In the genomic region with DNA sequence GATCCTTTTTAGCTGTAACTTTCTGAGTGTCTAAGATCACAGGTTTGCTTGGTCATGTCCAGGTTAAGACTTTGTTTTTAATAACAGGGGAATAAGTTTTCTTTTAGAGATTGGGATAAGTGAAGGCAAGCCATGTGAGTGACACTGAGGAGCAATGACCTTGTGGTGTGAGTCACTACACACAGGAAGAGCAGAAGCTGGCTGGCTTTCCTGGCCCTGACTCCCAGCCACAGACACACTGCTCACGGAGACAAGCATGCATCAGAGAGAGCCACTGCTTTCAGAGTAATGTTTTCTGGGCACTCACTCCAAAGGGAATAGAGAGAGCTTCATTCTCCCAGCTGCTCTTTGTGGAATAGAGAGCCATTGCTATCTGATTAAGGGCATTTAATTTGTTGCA, we compare ENCODE assay signal across 21 mouse cellular contexts. TPM values are rescaled to one million over a fixed set of nuclear protein-coding genes. Genes with fewer than 3 reads are reported as not detected.
A peak's percentile ranks its signal among the peaks of the same experiment; 100 is the strongest.
DNase-seq lines count a peak whose midpoint lies in the region; ATAC-seq lines count a peak whose summit lies in the region.
"Had no signal": no experiment of that assay in that cellular context is flagged by ENCODE, and none has a peak within 500 bp of the region (broad histone marks: within the 10 kb centered on the region; RNA-seq: fewer than 3 reads in every experiment).

No protein-coding gene starts in this region.

- no peak overlapping the region for H3K9ac ChIP-seq in hindbrain, embryonic 15.5 days
- no peak overlapping the region for H3K9ac ChIP-seq in hindbrain, embryonic 13.5 days
- H3K9ac ChIP-seq in midbrain, embryonic 15.5 days: no peak overlapping the region
- H3K9ac ChIP-seq: heart, embryonic 12.5 days; midbrain, embryonic 13.5 days; neural tube, embryonic 13.5 days had no signal

- DNase-seq in 3134 (ENCODE audit: extremely low read depth, insufficient read length, low spot score): peak; percentile 9
- DNase-seq in 3T3-L1 (ENCODE audit: low read depth, low spot score): peak; percentile 4
- peak; percentile 71 for DNase-seq in adrenal gland, postnatal 14 days
- DNase-seq in gastrocnemius, adult 18-20 months (ENCODE audit: low spot score): no peak
- DNase-seq: cerebellum, adult 9-10 months; gastrocnemius, postnatal 10 days; heart, adult 11 months; kidney, adult 18-20 months; right cerebral cortex, adult 18-20 months had no signal

- no peak overlapping the region for H3K4me3 ChIP-seq in hindbrain, embryonic 15.5 days
- no peak overlapping the region for H3K4me3 ChIP-seq in hindbrain, embryonic 13.5 days
- no peak overlapping the region for H3K4me3 ChIP-seq in midbrain, embryonic 15.5 days
- H3K4me3 ChIP-seq: embryonic facial prominence, embryonic 10.5 days; heart, embryonic 12.5 days; midbrain, embryonic 13.5 days; neural tube, embryonic 13.5 days had no signal

- H3K27me3 ChIP-seq in hindbrain, embryonic 15.5 days: no peaks in the 10 kb centered on the region
- H3K27me3 ChIP-seq in hindbrain, embryonic 13.5 days: no peaks in the 10 kb centered on the region
- H3K27me3 ChIP-seq in midbrain, embryonic 15.5 days (replicated peaks): no peaks in the 10 kb centered on the region
- H3K27me3 ChIP-seq: heart, embryonic 12.5 days; midbrain, embryonic 13.5 days; neural tube, embryonic 13.5 days had no signal

- H3K9me3 ChIP-seq in hindbrain, embryonic 15.5 days: no peaks in the 10 kb centered on the region
- H3K9me3 ChIP-seq in hindbrain, embryonic 13.5 days: no peaks in the 10 kb centered on the region
- no peaks in the 10 kb centered on the region for H3K9me3 ChIP-seq in midbrain, embryonic 15.5 days
- H3K9me3 ChIP-seq: embryonic facial prominence, embryonic 10.5 days; heart, embryonic 12.5 days; midbrain, embryonic 13.5 days; neural tube, embryonic 13.5 days had no signal

- H3K4me1 ChIP-seq in hindbrain, embryonic 15.5 days (replicated peaks): no peaks in the 10 kb centered on the region
- no peaks in the 10 kb centered on the region for H3K4me1 ChIP-seq in hindbrain, embryonic 13.5 days (replicated peaks)
- H3K4me1 ChIP-seq in midbrain, embryonic 15.5 days: no peaks in the 10 kb centered on the region
- H3K4me1 ChIP-seq: embryonic facial prominence, embryonic 10.5 days; heart, embryonic 12.5 days; midbrain, embryonic 13.5 days had no signal

- H3K27ac ChIP-seq in hindbrain, embryonic 15.5 days (replicated peaks): 0 out of 2 replicates have a peak overlapping the region, but pooled peaks have one; percentile 10
- H3K27ac ChIP-seq in hindbrain, embryonic 13.5 days: no peak overlapping the region; the same call in 1 of the 2 replicates
- no peak overlapping the region for H3K27ac ChIP-seq in midbrain, embryonic 15.5 days
- H3K27ac ChIP-seq: embryonic facial prominence, embryonic 10.5 days; midbrain, embryonic 13.5 days; neural tube, embryonic 13.5 days; stomach, postnatal 0 days had no signal

- H3K4me2 ChIP-seq in hindbrain, embryonic 15.5 days: no peak overlapping the region
- H3K4me2 ChIP-seq in hindbrain, embryonic 13.5 days: no peak overlapping the region
- H3K4me2 ChIP-seq in midbrain, embryonic 15.5 days: no peak overlapping the region
- H3K4me2 ChIP-seq: heart, embryonic 12.5 days; midbrain, embryonic 13.5 days; neural tube, embryonic 13.5 days had no signal

- ATAC-seq in hindbrain, embryonic 15.5 days (ENCODE audit: low FRiP score, low read depth): 0 out of 2 replicates have a peak, but pooled peaks have one; percentile 42
- ATAC-seq in hindbrain, embryonic 13.5 days (ENCODE audit: low FRiP score): no peak
- ATAC-seq in midbrain, embryonic 15.5 days (replicated peaks): no peak
- ATAC-seq: lung, postnatal 0 days; midbrain, embryonic 13.5 days had no signal

- no peaks in the 10 kb centered on the region for H3K36me3 ChIP-seq in hindbrain, embryonic 15.5 days
- no peaks in the 10 kb centered on the region for H3K36me3 ChIP-seq in hindbrain, embryonic 13.5 days
- no peaks in the 10 kb centered on the region for H3K36me3 ChIP-seq in midbrain, embryonic 15.5 days (replicated peaks)
- H3K36me3 ChIP-seq: embryonic facial prominence, embryonic 10.5 days; G1E; heart, embryonic 12.5 days; midbrain, embryonic 13.5 days; neural tube, embryonic 13.5 days had no signal

- 26% methylated on average over 1 of the region's 1 CpGs for WGBS in hindbrain, embryonic 15.5 days
- 41% methylated on average over 1 of the region's 1 CpGs for WGBS in hindbrain, embryonic 13.5 days
- WGBS in midbrain, embryonic 15.5 days: 38% methylated on average over 1 of the region's 1 CpGs

RNA-seq across cellular contexts. Expression of gene Scel, which starts 54.8 kb away (rescaled TPM):
- 0.08 and 0.13 TPM in 2 replicates for polyA plus RNA-seq in hindbrain, embryonic 15.5 days (2015; fragmentation: Nextera tagmentation; extraction: Ambion mirVana)
- polyA plus RNA-seq in hindbrain, embryonic 13.5 days (2015; fragmentation: Nextera tagmentation; extraction: Ambion mirVana): 0.08 and 0.16 TPM in 2 replicates
- total RNA-seq in adrenal gland, postnatal 14 days (2021): 0.15 TPM in 1 of 2 replicates, not detected in the other
- polyA plus RNA-seq in midbrain, embryonic 15.5 days (2015; fragmentation: Nextera tagmentation; extraction: Ambion mirVana): 0.14 and 0.19 TPM in 2 replicates
- under 1 TPM; 0.18 to 0.38 TPM for total RNA-seq in gastrocnemius, adult 18-20 months (2021)
- total RNA-seq: common myeloid progenitor, adult 5-6 weeks; G1E had no signal
- polyA plus RNA-seq: G1E; large intestine, adult 2 months had no signal
